Mouse (Mus musculus): ENCODE data around the gene Cnga3. TPM values are rescaled to one million over a fixed set of nuclear protein-coding genes. Genes with fewer than 3 reads are reported as not detected.

Cnga3 gene
- total and polyA plus RNA-seq, 3 experiments = 1.4 to 1.5 (median 1.5) TPM

DNA sequence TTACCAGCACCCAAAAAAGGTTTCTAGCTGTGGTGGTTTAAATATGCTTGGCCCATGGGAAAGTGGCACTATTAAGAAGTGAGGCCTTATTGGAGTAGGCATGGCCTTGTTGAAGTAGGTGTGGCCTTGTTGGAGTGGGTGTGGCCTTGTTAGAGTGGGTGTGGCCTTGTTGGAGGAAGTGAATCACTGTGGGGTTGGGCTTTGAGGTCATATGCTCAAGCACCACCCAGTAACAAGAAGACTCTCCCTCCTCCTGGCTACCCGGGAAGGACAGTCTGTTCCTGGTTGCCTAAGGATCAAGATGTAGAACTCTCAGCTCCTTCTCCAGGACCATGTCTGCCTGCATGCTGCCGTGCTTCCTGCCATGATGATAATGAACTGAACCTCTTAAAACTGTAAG is 32.2 kb downstream of the Cnga3 start:
- H3K79me2 ChIP-seq (replicated peaks; ENCODE audit: control insufficient read depth, insufficient read depth, low read length) = no peaks in the 10 kb centered on the region
- no peak overlapping the region for H3K9ac ChIP-seq (ENCODE audit: low read depth, low read length)
- H3K4me3 ChIP-seq = no peak overlapping the region
- no peaks in the 10 kb centered on the region for H3K27me3 ChIP-seq (ENCODE audit: control insufficient read depth, insufficient read depth, low read length)
- no peak overlapping the region for H3K27ac ChIP-seq
- WGBS = 82% methylated on average over 2 of the region's 2 CpGs
- no peak for TF ChIP-seq POLR2A (IDR thresholded peaks at IDR 0.05; ENCODE audit: insufficient read depth, low read depth, low read length)
- TF ChIP-seq EP300 (IDR thresholded peaks at IDR 0.05; ENCODE audit: insufficient read depth, low read depth, low read length) = no peak
- no peak for TF ChIP-seq CTCF (IDR thresholded peaks at IDR 0.05)
- intact Hi-C loops (cut with DNase I) = no loop called here
- H3K36me3 ChIP-seq (ENCODE audit: control insufficient read depth, insufficient read depth, low read length) = no peaks in the 10 kb centered on the region
- no peak for DNase-seq
- H3K4me1 ChIP-seq (ENCODE audit: control insufficient read depth, insufficient read depth, low read length) = no peaks in the 10 kb centered on the region

DNA sequence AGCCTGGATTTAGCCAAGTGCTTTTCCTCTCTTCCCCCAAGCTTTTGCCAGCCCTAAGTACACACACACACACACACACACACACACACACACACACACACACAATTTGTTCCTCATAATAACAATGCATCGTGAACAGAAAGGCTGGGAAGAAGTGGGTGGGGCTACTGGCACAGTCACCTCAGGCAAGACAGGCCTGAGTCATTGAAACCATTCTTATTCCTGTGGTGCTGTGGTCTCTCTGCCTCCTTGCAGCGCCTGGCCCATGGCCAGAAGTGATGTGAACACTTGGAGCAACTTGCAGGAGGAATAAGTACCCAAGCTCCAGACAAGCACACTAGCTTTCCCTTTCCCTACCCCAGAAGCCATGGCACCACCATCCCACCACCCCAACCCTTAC is 34.2 kb downstream of the Cnga3 start:
- Histone ChIP-seq H3K36me3 (ENCODE audit: control insufficient read depth, insufficient read depth, low read length) (no peaks in the 10 kb centered on the region), H3K4me3 (no peak overlapping the region), H3K4me1 (ENCODE audit: control insufficient read depth, insufficient read depth, low read length) (no peaks in the 10 kb centered on the region), H3K27ac (no peak overlapping the region), H3K9ac (ENCODE audit: low read depth, low read length) (no peak overlapping the region), H3K79me2 (replicated peaks; ENCODE audit: control insufficient read depth, insufficient read depth, low read length) (no peaks in the 10 kb centered on the region), H3K27me3 (ENCODE audit: control insufficient read depth, insufficient read depth, low read length) (no peaks in the 10 kb centered on the region)
- DNase-seq = peak; percentile 21 to 26
- WGBS = 35% methylated on average over 2 of the region's 2 CpGs
- TF ChIP-seq EP300 (IDR thresholded peaks at IDR 0.05; ENCODE audit: insufficient read depth, low read depth, low read length) (no peak), POLR2A (IDR thresholded peaks at IDR 0.05; ENCODE audit: insufficient read depth, low read depth, low read length) (no peak), CTCF (IDR thresholded peaks at IDR 0.05) (no peak)
- intact Hi-C loops (cut with DNase I) = no loop called here

DNA sequence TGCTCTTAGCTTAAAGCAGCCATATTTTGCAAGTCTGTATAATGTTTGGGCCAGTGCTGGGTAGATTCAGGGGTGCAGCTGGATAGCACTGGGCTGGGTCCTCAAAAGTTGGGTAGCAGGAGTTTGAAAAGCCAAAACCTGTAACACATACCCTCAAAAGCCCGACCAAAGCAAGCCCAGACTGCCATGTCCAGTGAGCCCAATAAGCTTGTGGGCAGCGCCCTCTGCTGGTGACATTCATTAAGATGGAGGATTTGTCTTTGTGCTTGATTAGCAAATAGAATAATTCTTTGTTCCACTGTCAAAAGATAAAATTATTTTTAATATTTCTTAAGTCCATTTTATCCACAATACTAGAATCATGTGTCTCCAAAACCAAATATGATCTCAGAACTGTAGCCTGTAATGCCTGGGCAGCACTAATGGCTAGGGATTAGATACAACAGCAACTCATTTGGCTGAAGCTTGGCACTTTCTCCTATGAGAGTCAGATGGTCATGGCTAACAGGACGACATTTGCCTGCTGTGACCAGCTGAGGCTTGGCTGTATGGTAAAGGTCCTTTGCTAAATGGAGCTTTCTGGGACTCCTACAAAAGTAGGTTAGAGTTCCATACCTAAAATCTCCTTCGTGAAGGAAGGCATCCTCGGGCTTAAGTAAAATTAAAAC is 36.5 kb downstream of the Cnga3 start:
- Histone ChIP-seq H3K9ac (ENCODE audit: low read depth, low read length) (no peak overlapping the region), H3K79me2 (replicated peaks; ENCODE audit: control insufficient read depth, insufficient read depth, low read length) (no peaks in the 10 kb centered on the region), H3K4me3 (no peak overlapping the region), H3K27ac (no peak overlapping the region), H3K27me3 (ENCODE audit: control insufficient read depth, insufficient read depth, low read length) (no peaks in the 10 kb centered on the region), H3K36me3 (ENCODE audit: control insufficient read depth, insufficient read depth, low read length) (no peaks in the 10 kb centered on the region), H3K4me1 (ENCODE audit: control insufficient read depth, insufficient read depth, low read length) (no peaks in the 10 kb centered on the region)
- DNase-seq = peak; percentile 67 to 84
- intact Hi-C loops (cut with DNase I) = loop anchor here (1.0 kb wide), 3 partner anchors 56 to 513 kb away; no protein-coding TSS in a partner anchor
- WGBS = 34% methylated on average over 5 of the region's 5 CpGs
- no peak for TF ChIP-seq POLR2A (IDR thresholded peaks at IDR 0.05; ENCODE audit: insufficient read depth, low read depth, low read length)
- 0 out of 2 replicates have a peak, but pooled peaks have one; percentile 58 for TF ChIP-seq EP300 (IDR thresholded peaks at IDR 0.05; ENCODE audit: insufficient read depth, low read depth, low read length)
- TF ChIP-seq CTCF (IDR thresholded peaks at IDR 0.05) = peak; percentile 91

DNA sequence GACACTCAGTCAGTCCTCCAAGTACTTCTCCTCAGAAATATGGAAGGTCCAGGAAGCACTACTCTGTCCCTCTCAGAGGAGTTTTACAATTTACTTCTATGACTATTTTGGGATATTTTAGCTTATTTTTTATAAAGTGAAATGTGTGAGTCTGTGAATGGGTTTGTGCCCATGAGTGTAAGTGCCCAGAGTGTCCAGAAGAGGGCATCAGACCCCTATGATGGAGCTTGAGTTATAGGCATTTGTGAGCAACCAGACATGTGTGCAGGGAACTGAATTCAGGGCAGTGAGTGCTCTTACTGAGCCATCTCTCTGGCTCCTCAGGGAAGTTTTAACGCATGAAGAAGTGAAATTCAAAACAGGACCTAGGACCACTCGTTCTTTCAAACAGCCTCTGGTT is 44.2 kb downstream of the Cnga3 start:
- intact Hi-C loops (cut with DNase I) = no loop called here
- H3K9ac ChIP-seq (ENCODE audit: low read depth, low read length) = no peak overlapping the region
- TF ChIP-seq POLR2A (IDR thresholded peaks at IDR 0.05; ENCODE audit: insufficient read depth, low read depth, low read length) (no peak), CTCF (IDR thresholded peaks at IDR 0.05) (0 out of 2 replicates have a peak, but pooled peaks have one; percentile 9)
- WGBS = 98% methylated on average over 2 of the region's 2 CpGs
- no peaks in the 10 kb centered on the region; the same call in 1 of the 2 replicates for H3K27me3 ChIP-seq (ENCODE audit: control insufficient read depth, insufficient read depth, low read length)
- no peak overlapping the region for H3K27ac ChIP-seq
- no peak for DNase-seq
- no peaks in the 10 kb centered on the region for H3K4me1 ChIP-seq (ENCODE audit: control insufficient read depth, insufficient read depth, low read length)
- H3K79me2 ChIP-seq (replicated peaks; ENCODE audit: control insufficient read depth, insufficient read depth, low read length) = no peaks in the 10 kb centered on the region
- H3K36me3 ChIP-seq (ENCODE audit: control insufficient read depth, insufficient read depth, low read length) = no peaks in the 10 kb centered on the region
- H3K4me3 ChIP-seq = no peak overlapping the region

DNA sequence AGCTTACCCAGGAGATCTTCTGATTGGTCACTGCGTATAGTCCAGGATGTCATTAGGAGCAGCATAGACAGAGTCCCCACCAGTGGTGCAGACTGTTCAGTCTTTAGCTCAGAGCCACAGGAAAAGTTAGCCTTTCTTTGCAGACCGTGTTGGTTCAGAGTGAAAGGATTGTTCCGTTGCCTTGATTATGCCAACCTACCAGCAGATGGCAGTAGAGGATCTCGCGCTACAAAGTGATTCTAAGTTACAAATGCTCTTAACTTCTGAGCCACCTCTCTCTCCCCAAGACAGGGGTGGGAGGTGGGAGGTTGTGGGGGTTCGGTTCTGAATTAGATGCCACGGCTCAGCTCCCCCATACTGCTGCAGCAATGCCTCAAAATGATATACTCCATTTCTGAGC is 58.2 kb downstream of the Cnga3 start:
- no peaks in the 10 kb centered on the region for H3K79me2 ChIP-seq (replicated peaks; ENCODE audit: control insufficient read depth, insufficient read depth, low read length)
- DNase-seq = peak; percentile 49 to 59
- no peaks in the 10 kb centered on the region; the same call in 1 of the 2 replicates for H3K4me1 ChIP-seq (ENCODE audit: control insufficient read depth, insufficient read depth, low read length)
- intact Hi-C loops (cut with DNase I) = loop anchor here (1.0 to 2.0 kb wide), 2 partner anchors 129 to 362 kb away; no protein-coding TSS in a partner anchor
- no peak overlapping the region for H3K27ac ChIP-seq
- H3K27me3 ChIP-seq (ENCODE audit: control insufficient read depth, insufficient read depth, low read length) = no peaks in the 10 kb centered on the region
- no peak overlapping the region for H3K9ac ChIP-seq (ENCODE audit: low read depth, low read length)
- no peak overlapping the region for H3K4me3 ChIP-seq
- no peaks in the 10 kb centered on the region for H3K36me3 ChIP-seq (ENCODE audit: control insufficient read depth, insufficient read depth, low read length)
- peak; percentile 97 for TF ChIP-seq CTCF (IDR thresholded peaks at IDR 0.05)
- no peak for TF ChIP-seq POLR2A (IDR thresholded peaks at IDR 0.05; ENCODE audit: insufficient read depth, low read depth, low read length)
- 0 out of 2 replicates have a peak, but pooled peaks have one; percentile 55 for TF ChIP-seq EP300 (IDR thresholded peaks at IDR 0.05; ENCODE audit: insufficient read depth, low read depth, low read length)
- WGBS = 4% methylated on average over 7 of the region's 7 CpGs

DNA sequence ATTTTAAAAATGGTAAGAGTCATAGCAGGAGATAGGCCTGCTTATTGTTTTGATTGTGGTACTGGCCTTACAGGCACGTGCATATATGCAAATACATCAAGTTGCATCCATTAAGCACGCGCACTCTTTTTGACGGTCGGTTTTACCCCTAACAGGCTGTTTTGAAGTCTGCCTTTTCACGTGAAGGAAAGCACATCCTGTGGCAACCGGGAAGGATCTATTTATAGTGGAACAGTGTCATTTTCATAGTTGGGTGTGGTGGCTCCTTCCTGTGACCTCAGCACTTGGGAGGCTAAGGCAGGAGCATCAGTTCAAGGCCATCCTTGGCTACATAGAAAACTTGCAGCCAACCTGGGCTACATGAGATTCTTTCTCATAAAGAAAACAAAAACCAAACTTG is 72.3 kb downstream of the Cnga3 start:
- DNase-seq = no peak
- no peak overlapping the region for H3K9ac ChIP-seq (ENCODE audit: low read depth, low read length)
- H3K4me3 ChIP-seq = no peak overlapping the region
- WGBS = 56% methylated on average over 7 of the region's 7 CpGs
- H3K79me2 ChIP-seq (replicated peaks; ENCODE audit: control insufficient read depth, insufficient read depth, low read length) = no peaks in the 10 kb centered on the region
- no peaks in the 10 kb centered on the region for H3K4me1 ChIP-seq (ENCODE audit: control insufficient read depth, insufficient read depth, low read length)
- intact Hi-C loops (cut with DNase I) = no loop called here
- no peaks in the 10 kb centered on the region for H3K27me3 ChIP-seq (ENCODE audit: control insufficient read depth, insufficient read depth, low read length)
- no peaks in the 10 kb centered on the region for H3K36me3 ChIP-seq (ENCODE audit: control insufficient read depth, insufficient read depth, low read length)
- H3K27ac ChIP-seq = no peak overlapping the region
- TF ChIP-seq EP300 (IDR thresholded peaks at IDR 0.05; ENCODE audit: insufficient read depth, low read depth, low read length) = no peak
- TF ChIP-seq POLR2A (IDR thresholded peaks at IDR 0.05; ENCODE audit: insufficient read depth, low read depth, low read length) = no peak
- TF ChIP-seq CTCF (IDR thresholded peaks at IDR 0.05) = no peak

All from heart, adult 2 months (tissue).